Mouse (Mus musculus) mesoderm, embryonic 11.5 days (tissue): ENCODE measurements around the gene Psmb7.

Source experiments
- DNase-seq: peaks from one replicate; pipeline ENCODE4 v3.0.0-alpha.2; 2012; ENCODE audit warnings: low read depth, low spot score

Psmb7 gene

GRCm38 (mm10) chr2:38544982-38545381 is 98.9 kb downstream of the Psmb7 start:
- DNase-seq, result no peak

- no peak for DNase-seq
Observed at GRCm38 (mm10) chr2:38544341-38544740, 99.5 kb downstream of the Psmb7 start.

- DNase-seq, result no peak
Observed at GRCm38 (mm10) chr2:38543158-38543557, 100.7 kb downstream of the Psmb7 start.

- DNase-seq, result no peak
Observed at GRCm38 (mm10) chr2:38542366-38542765, 101.5 kb downstream of the Psmb7 start.

GRCm38 (mm10) chr2:38541570-38541969 is 102.3 kb downstream of the Psmb7 start:
- DNase-seq, result no peak

- no peak for DNase-seq
Observed at GRCm38 (mm10) chr2:38541101-38541500, 102.8 kb downstream of the Psmb7 start.

GRCm38 (mm10) chr2:38540666-38541065 is 103.2 kb downstream of the Psmb7 start:
- no peak for DNase-seq

GRCm38 (mm10) chr2:38539677-38540076 is 104.2 kb downstream of the Psmb7 start:
- DNase-seq, result no peak
